Mouse (Mus musculus) MEL (cell line): ENCODE data around the gene Ano8. TPM values are rescaled to one million over a fixed set of nuclear protein-coding genes. Genes with fewer than 3 reads are reported as not detected.
"Not testable (repeated sequence)": the region's sequence is repeated elsewhere in the genome, so short reads cannot be mapped to it uniquely, and the experiment has no call there.

Experiments used
- DNase-seq: peaks from one replicate; pipeline ENCODE4 v3.0.0; 2011; ENCODE audit warnings: low read depth, low spot score
- H3K27ac ChIP-seq: 2 replicates; pipeline ENCODE4 v1.5.1; 2012; ENCODE audit warnings: low read depth, mild to moderate bottlenecking, control low read depth, low read length, moderate library complexity; ENCODE audit not compliant: control insufficient read depth
- H3K27me3 ChIP-seq, 2 experiments: fragments of 150-350 bp in 1 of 2; sonication (generic) in 1 of 2; 2 replicates each; pipeline ENCODE4 v1.6.1; 2012; ENCODE audit warnings: low read length in 2 of 2, mild to moderate bottlenecking in 2 of 2, improper control_type of control experiment in 1 of 2, moderate library complexity in 1 of 2; ENCODE audit not compliant: insufficient read depth in 2 of 2, control insufficient read depth in 1 of 2
- H3K36me3 ChIP-seq, 2 experiments: 2 replicates each; pipeline ENCODE4 v1.6.1; 2012 to 2014; ENCODE audit warnings: low read length in 2 of 2, improper control_type of control experiment in 1 of 2, inconsistent platforms in 1 of 2, mild to moderate bottlenecking in 1 of 2; ENCODE audit not compliant: insufficient read depth in 2 of 2, control insufficient read depth in 1 of 2
- H3K4me1 ChIP-seq, 2 experiments: fragments of 150-350 bp in 1 of 2; sonication (generic) in 1 of 2; 2 replicates each; pipeline ENCODE4 v1.6.1; 2012; ENCODE audit warnings: low read length in 2 of 2, improper control_type of control experiment in 1 of 2, mild to moderate bottlenecking in 1 of 2; ENCODE audit not compliant: insufficient read depth in 2 of 2, control insufficient read depth in 1 of 2
- H3K4me3 ChIP-seq, 2 experiments: fragments of 150-350 bp in 1 of 2; sonication (generic) in 1 of 2; 2 replicates each; pipeline ENCODE4 v1.5.1; 2012; ENCODE audit warnings: low read depth in 2 of 2, low read length in 2 of 2, mild to moderate bottlenecking in 2 of 2, moderate library complexity in 2 of 2, control low read depth in 1 of 2, improper control_type of control experiment in 1 of 2; ENCODE audit not compliant: control insufficient read depth in 1 of 2, insufficient read depth in 1 of 2
- H3K79me2 ChIP-seq: 2 replicates; pipeline ENCODE4 v1.6.1; 2012; ENCODE audit warnings: mild to moderate bottlenecking, low read length, moderate library complexity; ENCODE audit not compliant: control insufficient read depth, poor library complexity, insufficient read depth
- H3K9ac ChIP-seq: 2 replicates; pipeline ENCODE4 v1.6.1; 2012; ENCODE audit warnings: low read depth, mild to moderate bottlenecking, control low read depth, low read length, moderate library complexity; ENCODE audit not compliant: control insufficient read depth, poor library complexity, severe bottlenecking
- H3K9me3 ChIP-seq: fragments of 150-350 bp; sonication (generic); replicated peaks from 2 replicates; pipeline ENCODE4 v1.6.1; 2012; ENCODE audit warnings: mild to moderate bottlenecking, low read length, improper control_type of control experiment, moderate library complexity; ENCODE audit not compliant: insufficient read depth
- BHLHE40 ChIP-seq: IDR thresholded peaks from 2 replicates; pipeline ENCODE4 v1.6.1; 2012; ENCODE audit warnings: low read depth, mild to moderate bottlenecking, inconsistent platforms, low read length, improper control_type of control experiment, borderline replicate concordance
- CHD1 ChIP-seq: IDR thresholded peaks from 2 replicates; pipeline ENCODE4 v1.6.1; 2012; ENCODE audit warnings: low read depth, mild to moderate bottlenecking, inconsistent platforms, low read length, improper control_type of control experiment
- CHD2 ChIP-seq: IDR thresholded peaks from 2 replicates; pipeline ENCODE4 v1.6.1; 2011; ENCODE audit warnings: low read length, improper control_type of control experiment
- CTCF ChIP-seq, 3 experiments: IDR thresholded peaks in 2 of 3; conservative IDR thresholded peaks in 1 of 3; 2 replicates each; pipeline ENCODE4 v1.5.1; 2011 to 2012; ENCODE audit warnings: low read length in 3 of 3, low read depth in 2 of 3, mild to moderate bottlenecking in 2 of 3, improper control_type of control experiment in 1 of 3, inconsistent platforms in 1 of 3, mixed read lengths in 1 of 3, moderate library complexity in 1 of 3; ENCODE audit not compliant: control insufficient read depth in 1 of 3, insufficient read depth in 1 of 3, poor library complexity in 1 of 3, severe bottlenecking in 1 of 3
- E2F4 ChIP-seq: IDR thresholded peaks from 2 replicates; pipeline ENCODE4 v1.6.1; 2011; ENCODE audit warnings: low read depth, low read length, improper control_type of control experiment, borderline replicate concordance
- EP300 ChIP-seq, 2 experiments: IDR thresholded peaks; 2 replicates each; pipeline ENCODE4 v1.6.1; 2011; ENCODE audit warnings: improper control_type of control experiment in 2 of 2, low read length in 2 of 2, low read depth in 1 of 2, mild to moderate bottlenecking in 1 of 2
- ETS1 ChIP-seq: IDR thresholded peaks from 2 replicates; pipeline ENCODE4 v1.6.1; 2012; ENCODE audit warnings: low read depth, mild to moderate bottlenecking, inconsistent platforms, low read length, improper control_type of control experiment, moderate library complexity
- GATA1 ChIP-seq: IDR thresholded peaks from 2 replicates; pipeline ENCODE4 v1.6.1; 2011; ENCODE audit warnings: low read depth, low read length, improper control_type of control experiment
- MAFK ChIP-seq: IDR thresholded peaks from 2 replicates; pipeline ENCODE4 v1.6.1; 2011; ENCODE audit warnings: low read depth, mild to moderate bottlenecking, low read length, improper control_type of control experiment, borderline replicate concordance
- MAX ChIP-seq: IDR thresholded peaks from 2 replicates; pipeline ENCODE4 v1.6.1; 2011; ENCODE audit warnings: low read length, improper control_type of control experiment
- MAZ ChIP-seq: IDR thresholded peaks from 2 replicates; pipeline ENCODE4 v1.6.1; 2012; ENCODE audit warnings: low read depth, mild to moderate bottlenecking, inconsistent platforms, low read length, improper control_type of control experiment
- MXI1 ChIP-seq: IDR thresholded peaks from 2 replicates; pipeline ENCODE4 v1.6.1; 2011; ENCODE audit warnings: mild to moderate bottlenecking, low read depth, low read length, improper control_type of control experiment
- MYC ChIP-seq: IDR thresholded peaks from 2 replicates; pipeline ENCODE4 v1.6.1; 2011; ENCODE audit warnings: low read depth, mild to moderate bottlenecking, low read length, improper control_type of control experiment, moderate library complexity
- NELFE ChIP-seq: IDR thresholded peaks from 2 replicates; pipeline ENCODE4 v1.6.1; 2011; ENCODE audit warnings: low read depth, low read length, improper control_type of control experiment
- POLR2A ChIP-seq, 2 experiments: IDR thresholded peaks; 2 replicates each; pipeline ENCODE4 v1.6.1; 2011 to 2012; ENCODE audit warnings: low read length in 2 of 2, mild to moderate bottlenecking in 2 of 2, control low read depth in 1 of 2, improper control_type of control experiment in 1 of 2, low read depth in 1 of 2, moderate library complexity in 1 of 2; ENCODE audit not compliant: control insufficient read depth in 1 of 2, insufficient read depth in 1 of 2, poor library complexity in 1 of 2
- POLR2AphosphoS2 ChIP-seq: IDR thresholded peaks from 2 replicates; pipeline ENCODE4 v1.6.1; 2011; ENCODE audit warnings: low read length, improper control_type of control experiment
- POLR2AphosphoS5 ChIP-seq: IDR thresholded peaks from 2 replicates; pipeline ENCODE4 v1.6.1; 2012; ENCODE audit warnings: low read depth, borderline replicate concordance, mild to moderate bottlenecking, inconsistent platforms, low read length, moderate library complexity, mixed read lengths
- RCOR1 ChIP-seq: IDR thresholded peaks from 2 replicates; pipeline ENCODE4 v1.6.1; 2012; ENCODE audit warnings: low read depth, mild to moderate bottlenecking, inconsistent platforms, low read length, improper control_type of control experiment
- SIN3A ChIP-seq: IDR thresholded peaks from 2 replicates; pipeline ENCODE4 v1.6.1; 2012; ENCODE audit warnings: low read length, improper control_type of control experiment, inconsistent platforms
- SMC3 ChIP-seq: IDR thresholded peaks from 2 replicates; pipeline ENCODE4 v1.6.1; 2011; ENCODE audit warnings: low read depth, low read length, improper control_type of control experiment
- TBP ChIP-seq: IDR thresholded peaks from 2 replicates; pipeline ENCODE4 v1.8.0; 2011; ENCODE audit warnings: low read depth, low read length, improper control_type of control experiment
- UBTF ChIP-seq: IDR thresholded peaks from 2 replicates; pipeline ENCODE4 v1.6.1; 2012; ENCODE audit warnings: low read depth, mild to moderate bottlenecking, inconsistent platforms, low read length, improper control_type of control experiment, moderate library complexity, borderline replicate concordance; ENCODE audit not compliant: insufficient read depth
- USF2 ChIP-seq, 2 experiments: IDR thresholded peaks; 2 replicates each; pipeline ENCODE4 v1.6.1; 2011 to 2012; ENCODE audit warnings: improper control_type of control experiment in 2 of 2, low read length in 2 of 2, borderline replicate concordance in 1 of 2, inconsistent platforms in 1 of 2, low read depth in 1 of 2, mild to moderate bottlenecking in 1 of 2; ENCODE audit not compliant: insufficient read depth in 1 of 2
- ZMIZ1 ChIP-seq: IDR thresholded peaks from 2 replicates; pipeline ENCODE4 v1.6.1; 2012; ENCODE audit warnings: low read depth, mild to moderate bottlenecking, inconsistent platforms, low read length, improper control_type of control experiment, moderate library complexity
- ZNF384 ChIP-seq: IDR thresholded peaks from 2 replicates; pipeline ENCODE4 v1.6.1; 2012; ENCODE audit warnings: low read depth, mild to moderate bottlenecking, inconsistent platforms, low read length, improper control_type of control experiment
- polyA plus RNA-seq, 2 experiments: library from polyadenylated mRNA; stranded (reverse) in 1 of 2; unstranded in 1 of 2; fragments of >175 nt in 1 of 2; fragments of >200 nt in 1 of 2; gene quantifications; 2 replicates each; pipeline versions ENCODE4 v1.2.1 to v1.2.4; 2012; ENCODE audit warnings: low replicate concordance in 2 of 2, low read depth in 1 of 2; ENCODE audit not compliant: insufficient read length in 2 of 2, insufficient read depth in 1 of 2, missing spikeins in 1 of 2
- total RNA-seq: library from RNA; depleted of rRNA; stranded (reverse); fragments of 300-350 nt; gene quantifications from 2 replicates; pipeline ENCODE4 v1.2.3, GENCODE M21; 2012

The Ano8 gene
- total and polyA plus RNA-seq, 3 experiments: 3.9 to 4.8 TPM; not detected in 1

DNA sequence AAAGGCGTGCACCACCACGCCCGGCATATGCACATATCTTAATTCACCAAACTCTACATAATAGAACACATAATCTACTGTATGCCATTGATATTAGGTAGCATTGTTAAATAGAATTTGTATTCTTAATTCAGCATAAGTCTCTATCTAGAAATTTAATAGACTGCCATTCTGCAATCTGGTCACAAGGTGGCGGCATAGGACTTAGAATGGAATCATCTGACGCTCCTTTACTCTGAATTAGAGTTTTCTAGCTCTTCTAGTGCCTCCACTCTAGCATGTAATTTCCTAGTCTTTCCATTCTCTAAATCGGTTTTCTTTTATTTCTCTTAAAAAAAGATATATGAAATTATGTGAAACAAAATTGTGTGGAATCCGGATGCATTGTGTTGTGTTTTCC lies 44.4 kb downstream of the Ano8 start (continued):
- TF ChIP-seq UBTF (no peak), ZMIZ1 (no peak), POLR2A (IDR thresholded peaks at IDR 0.05; ENCODE audit: control insufficient read depth in 1 of 2, insufficient read depth in 1 of 2, low read depth in 1 of 2, low read length in 2 of 2, poor library complexity in 1 of 2) (no peak), SIN3A (peak; percentile 54; the same call in 1 of the 2 replicates), ZNF384 (peak; percentile 31; the same call in 1 of the 2 replicates), GATA1 (no peak), ETS1 (no peak), SMC3 (peak; percentile 94), CHD1 (no peak), NELFE (no peak), CHD2 (no peak), E2F4 (no peak), POLR2AphosphoS2 (no peak), MYC (no peak), TBP (no peak), USF2 (IDR thresholded peaks at IDR 0.05; ENCODE audit: borderline replicate concordance in 1 of 2, insufficient read depth in 1 of 2, low read depth in 1 of 2, low read length in 2 of 2) (no peak), MAFK (no peak), MXI1 (no peak), BHLHE40 (no peak), MAX (no peak), RCOR1 (no peak), POLR2AphosphoS5 (no peak), CTCF (IDR thresholded peaks at IDR 0.05 in 2 of 3, conservative IDR thresholded peaks at IDR 0.05 in 1 of 3; ENCODE audit: control insufficient read depth in 1 of 3, insufficient read depth in 1 of 3, low read depth in 2 of 3, low read length in 3 of 3, poor library complexity in 1 of 3, severe bottlenecking in 1 of 3) (peak; percentile 38 to 96 (median 45); a peak in 5 of 6 replicates)
- TF ChIP-seq, all 39 proteins: peak for 6

- H3K27ac ChIP-seq: no peak overlapping the region
- no peaks in the 10 kb centered on the region for H3K36me3 ChIP-seq
- TF ChIP-seq CHD2 (no peak), POLR2AphosphoS2 (no peak), NELFE (no peak), SIN3A (no peak), EP300 (IDR thresholded peaks at IDR 0.05; ENCODE audit: low read depth in 1 of 2, low read length in 2 of 2) (no peak), E2F4 (no peak), TBP (no peak), MAZ (no peak), RCOR1 (no peak)
- TF ChIP-seq, all 39 proteins: peak for 0
- Histone ChIP-seq H3K4me3 (no peak overlapping the region), H3K9me3 (no peaks in the 10 kb centered on the region), H3K27me3 (peaks cover 0 to 3% of the 10 kb centered on the region in 2 experiments; a peak in 3 of 4 replicates), H3K4me1 (no peaks in the 10 kb centered on the region), H3K79me2 (no peaks in the 10 kb centered on the region), H3K9ac (no peak overlapping the region)
- DNase-seq: peak; percentile 21
Observed at GRCm38 (mm10) chr8:71437041-71437440, 48.7 kb downstream of the Ano8 start.

DNA sequence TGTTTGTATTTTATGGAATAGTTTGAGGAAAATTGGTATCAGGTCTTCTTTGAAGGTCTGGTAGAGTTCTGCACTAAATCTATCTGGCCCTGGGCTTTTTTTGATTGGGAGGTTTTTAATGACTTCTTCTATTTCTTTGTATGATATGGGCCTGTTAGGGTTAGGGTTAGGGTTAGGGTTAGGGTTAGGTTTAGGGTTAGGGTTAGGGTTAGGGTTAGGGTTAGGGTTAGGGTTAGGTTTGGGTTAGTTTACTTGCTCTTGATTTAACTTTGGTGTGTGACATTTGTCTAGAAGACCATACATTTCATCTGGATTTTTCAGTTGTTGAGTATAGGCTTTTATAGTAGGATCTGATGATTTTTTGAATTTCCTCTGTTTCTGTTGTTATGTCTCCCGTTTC lies 52.8 kb downstream of the Ano8 start:
- not testable (repeated sequence) for H3K79me2 ChIP-seq, H3K9ac ChIP-seq, H3K27ac ChIP-seq, H3K36me3 ChIP-seq, H3K9me3 ChIP-seq, DNase-seq, H3K27me3 ChIP-seq, H3K4me3 ChIP-seq, H3K4me1 ChIP-seq
